Mouse (Mus musculus): ENCODE data around the gene Moxd2. TPM values are rescaled to one million over a fixed set of nuclear protein-coding genes. Genes with fewer than 3 reads are reported as not detected.

The Moxd2 gene
- not detected for total RNA-seq (2023)

GRCm38 (mm10) chr6:40887394-40887793 lies at the start of gene Moxd2:
Gene Moxd2, minus strand, starts transcription at chr6:40887494.

DNA sequence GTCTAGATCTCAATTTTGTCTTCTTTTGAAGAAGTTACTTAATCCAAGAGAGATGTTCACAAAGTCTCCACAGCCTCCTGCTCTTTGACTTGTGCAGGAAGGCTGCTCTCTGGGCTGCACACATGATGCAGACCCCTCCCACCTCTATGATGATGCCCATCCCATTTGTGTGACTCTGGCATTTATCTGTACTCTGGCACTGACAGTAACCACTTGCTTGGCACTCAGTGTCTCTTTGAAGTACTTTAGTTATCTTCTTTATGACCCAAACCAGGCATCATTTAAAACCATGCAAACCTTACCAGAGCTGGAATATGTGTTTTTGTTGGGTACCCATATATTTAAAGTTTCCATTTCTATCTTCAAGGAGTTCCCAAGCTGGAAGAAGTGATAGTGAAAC lies 13.0 kb upstream of the Moxd2 start, which contains the start of gene Prss58:
Prss58 (minus strand) TSS at position 101 of the 400 bp plus-strand sequence.

Other genes with a start within 250 kb of the Moxd2 start
- gene Prss58, start 12.9 kb upstream of the Moxd2 start, total RNA-seq (2023) = not detected
- not detected for gene 1700074P13Rik, start 53.1 kb upstream of the Moxd2 start, total RNA-seq (2023)
- not detected for gene Gm4744, start 64.4 kb upstream of the Moxd2 start, total RNA-seq (2023)
- gene 1810009J06Rik, start 77.3 kb upstream of the Moxd2 start, total RNA-seq (2023) = not detected
- gene Gm2663, start 112.0 kb upstream of the Moxd2 start, total RNA-seq (2023) = not detected
- under 1 TPM; 0.21 to 0.33 TPM for gene 2210010C04Rik, start 148.0 kb upstream of the Moxd2 start, total RNA-seq (2023)